Mouse (Mus musculus): Measurements from ENCODE around the gene Suclg2. TPM values are rescaled to one million over a fixed set of nuclear protein-coding genes. Genes with fewer than 3 reads are reported as not detected.
"Not testable (repeated sequence)": the region's sequence is repeated elsewhere in the genome, so short reads cannot be mapped to it uniquely, and the experiment has no call there.

The Suclg2 gene
- polyA plus RNA-seq, 1 experiment from 2014 or later: 76.4 TPM

DNA sequence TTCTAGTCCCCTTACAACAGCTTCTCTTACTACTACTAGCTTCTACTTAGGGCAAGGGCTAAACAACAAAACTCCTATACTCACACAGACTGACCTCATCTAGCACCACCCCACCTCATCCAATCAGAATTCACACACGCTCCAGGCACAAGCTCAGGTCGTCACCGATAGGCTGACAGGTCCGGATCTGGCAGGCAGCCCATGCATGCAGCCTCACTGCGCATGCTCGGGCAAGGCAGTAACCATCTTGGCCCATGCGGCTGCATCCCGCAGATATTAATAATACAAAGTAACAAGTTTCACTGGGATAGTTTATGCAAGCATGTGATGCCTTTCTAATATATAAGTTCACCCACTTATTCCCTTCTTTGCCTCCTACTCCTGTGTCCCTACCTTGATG is 117.9 kb downstream of the Suclg2 start:
- 94% methylated on average over 8 of the region's 8 CpGs for WGBS
- not testable (repeated sequence) for H3K4me1 ChIP-seq; H3K27ac ChIP-seq; H3K27me3 ChIP-seq (ENCODE audit: insufficient read depth, poor library complexity, severe bottlenecking); H3K4me3 ChIP-seq; H3K36me3 ChIP-seq; DNase-seq (ENCODE audit: low spot score); H3K9me3 ChIP-seq

DNA sequence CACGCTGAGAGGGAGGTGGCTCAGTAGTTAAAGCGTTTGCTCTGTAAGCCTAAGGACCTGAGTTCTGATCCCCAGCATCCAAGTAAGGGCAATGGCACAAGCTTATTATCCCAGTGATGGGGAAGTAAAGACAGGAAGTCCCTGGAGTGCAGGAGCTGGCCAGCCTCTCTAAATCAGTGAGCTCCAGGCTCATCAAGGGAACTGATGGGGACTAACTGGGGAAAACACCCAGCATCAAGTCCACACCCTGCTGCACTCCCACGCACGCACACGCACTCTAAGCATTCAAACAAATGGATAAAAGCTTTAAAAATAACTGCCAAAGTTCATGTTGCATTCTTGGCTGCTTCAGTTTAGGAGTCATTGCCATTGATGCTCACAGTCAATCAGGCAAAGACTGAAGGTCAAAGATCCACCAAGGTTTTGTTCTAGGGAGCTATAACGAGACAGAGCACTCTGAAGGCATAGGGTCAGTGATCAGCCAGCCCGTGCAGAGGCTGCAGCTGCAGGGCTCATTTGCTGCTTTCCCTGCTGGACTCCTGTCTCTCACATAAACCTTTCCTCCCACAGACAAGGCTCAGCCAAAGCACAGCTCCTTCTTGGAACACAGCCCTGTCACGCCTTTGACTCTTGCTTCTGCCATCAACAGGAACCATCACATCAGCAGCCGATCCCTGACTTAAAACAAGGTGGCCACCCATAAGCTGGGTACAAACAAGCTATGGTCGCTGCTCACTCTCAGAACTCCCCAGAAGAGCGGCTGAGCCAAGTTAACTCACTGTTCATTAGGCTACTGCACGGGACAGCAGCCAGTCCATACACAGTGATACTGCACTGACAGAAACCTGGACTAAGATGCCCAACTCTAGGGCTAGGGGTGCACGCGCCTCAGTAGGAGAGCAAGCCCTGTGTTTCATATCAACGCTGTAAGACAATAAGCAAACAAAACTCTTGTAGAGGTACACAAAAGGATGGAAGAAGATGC is 121.5 kb downstream of the Suclg2 start:
- Histone ChIP-seq H3K9me3 (no peaks in the 10 kb centered on the region), H3K4me1 (peaks cover 5% of the 10 kb centered on the region; the same call in 1 of the 2 replicates), H3K4me3 (no peak overlapping the region), H3K27me3 (ENCODE audit: insufficient read depth, poor library complexity, severe bottlenecking) (no peaks in the 10 kb centered on the region), H3K27ac (no peak overlapping the region), H3K36me3 (peaks cover 5% of the 10 kb centered on the region; the same call in 1 of the 2 replicates)
- 83% methylated on average over 15 of the region's 15 CpGs for WGBS
- DNase-seq (ENCODE audit: low spot score): no peak

DNA sequence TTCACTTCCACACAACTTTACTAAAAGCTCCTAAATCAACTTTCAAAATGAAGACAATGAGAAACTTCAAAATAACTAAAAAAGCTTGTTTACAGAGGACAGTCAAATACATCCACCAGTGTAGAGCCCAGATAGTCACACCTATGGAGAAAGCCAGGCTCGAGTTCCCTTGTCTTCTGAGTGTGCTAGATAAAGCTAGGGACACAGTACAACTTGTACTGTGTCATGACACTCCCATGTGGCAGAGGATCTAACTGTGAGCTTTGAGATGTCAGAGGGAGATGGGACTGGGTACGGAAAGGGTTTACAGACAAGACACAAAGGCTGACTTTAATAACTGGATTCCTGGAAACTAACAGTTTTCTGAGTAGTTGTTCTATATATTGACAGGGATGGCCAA is 122.7 kb downstream of the Suclg2 start:
- Histone ChIP-seq H3K27me3 (ENCODE audit: insufficient read depth, poor library complexity, severe bottlenecking) (no peaks in the 10 kb centered on the region), H3K36me3 (peaks cover 5% of the 10 kb centered on the region; the same call in 1 of the 2 replicates), H3K9me3 (no peaks in the 10 kb centered on the region), H3K4me1 (peaks cover 5% of the 10 kb centered on the region; the same call in 1 of the 2 replicates), H3K4me3 (no peak overlapping the region), H3K27ac (no peak overlapping the region)
- DNase-seq (ENCODE audit: low spot score): no peak
- WGBS: 66% methylated on average over 2 of the region's 2 CpGs

DNA sequence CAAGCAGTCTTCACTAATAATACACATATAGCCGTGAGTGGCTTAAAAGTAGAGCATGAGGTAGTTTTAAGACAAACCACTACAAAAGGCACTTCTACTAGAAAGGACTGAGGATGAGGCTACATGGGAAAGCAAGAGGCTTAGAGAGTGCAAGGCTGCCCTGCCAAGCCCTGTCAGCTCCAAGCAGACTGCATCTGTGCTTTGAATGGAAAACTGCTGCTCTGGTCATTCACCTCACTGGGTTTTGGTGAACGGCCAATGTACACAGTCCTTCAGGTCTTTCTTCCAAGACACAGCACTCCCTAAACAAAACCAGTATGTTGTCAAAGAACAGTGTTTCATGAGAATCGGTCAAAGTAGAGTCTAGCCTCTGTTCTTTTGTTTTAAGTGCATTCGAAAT is 124.4 kb downstream of the Suclg2 start:
- Histone ChIP-seq H3K4me3 (no peak overlapping the region), H3K27ac (no peak overlapping the region), H3K27me3 (ENCODE audit: insufficient read depth, poor library complexity, severe bottlenecking) (no peaks in the 10 kb centered on the region), H3K36me3 (peaks cover 5% of the 10 kb centered on the region; the same call in 1 of the 2 replicates), H3K9me3 (no peaks in the 10 kb centered on the region), H3K4me1 (peaks cover 5% of the 10 kb centered on the region; the same call in 1 of the 2 replicates)
- DNase-seq (ENCODE audit: low spot score): no peak
- 90% methylated on average over 4 of the region's 4 CpGs for WGBS

DNA sequence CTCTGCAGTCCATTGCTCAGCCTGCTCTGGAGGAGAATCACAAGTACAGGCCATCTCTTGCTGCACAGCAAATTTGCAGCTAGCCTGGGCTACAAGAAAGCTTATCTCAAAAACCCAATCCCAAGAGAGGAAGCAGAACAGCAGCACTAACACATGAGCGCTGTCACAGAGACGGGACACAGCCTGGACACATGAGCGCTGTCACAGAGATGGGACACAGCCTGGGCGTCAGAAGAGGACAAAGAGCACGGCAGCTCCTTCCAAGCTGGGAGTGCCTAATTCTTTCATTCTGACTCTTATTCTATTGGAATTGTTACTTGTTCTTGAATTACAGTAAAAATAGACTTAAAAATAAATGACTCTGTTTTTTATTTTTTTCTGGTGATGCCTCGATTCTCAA is 126.2 kb downstream of the Suclg2 start:
- Histone ChIP-seq H3K36me3 (peaks cover 5% of the 10 kb centered on the region; the same call in 1 of the 2 replicates), H3K4me3 (no peak overlapping the region), H3K27me3 (ENCODE audit: insufficient read depth, poor library complexity, severe bottlenecking) (no peaks in the 10 kb centered on the region), H3K4me1 (no peaks in the 10 kb centered on the region), H3K27ac (no peak overlapping the region), H3K9me3 (no peaks in the 10 kb centered on the region)
- 82% methylated on average over 6 of the region's 6 CpGs for WGBS
- no peak for DNase-seq (ENCODE audit: low spot score)

DNA sequence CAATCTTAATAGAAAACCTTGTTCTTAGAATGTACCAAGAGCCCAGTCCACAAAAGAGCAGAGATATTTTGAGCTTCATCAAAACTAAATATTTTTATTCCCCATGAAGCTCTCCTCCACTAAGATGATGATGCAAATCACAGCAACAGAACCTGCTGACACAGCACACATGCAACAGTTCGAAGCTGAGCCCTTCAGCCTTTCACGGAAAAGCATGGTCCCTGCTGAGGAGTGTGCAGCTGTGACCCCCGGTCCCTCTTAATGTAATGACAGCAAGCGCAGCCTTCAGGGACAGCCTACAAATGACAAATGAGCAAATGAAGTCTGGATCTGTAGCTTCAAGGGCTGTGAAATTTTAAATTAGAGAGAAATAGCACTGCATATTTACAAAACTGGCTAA is 128.1 kb downstream of the Suclg2 start:
- DNase-seq (ENCODE audit: low spot score): no peak
- Histone ChIP-seq H3K4me3 (no peak overlapping the region), H3K9me3 (no peaks in the 10 kb centered on the region), H3K4me1 (no peaks in the 10 kb centered on the region), H3K36me3 (peaks cover 8% of the 10 kb centered on the region), H3K27me3 (ENCODE audit: insufficient read depth, poor library complexity, severe bottlenecking) (no peaks in the 10 kb centered on the region), H3K27ac (no peak overlapping the region)
- WGBS: 77% methylated on average over 4 of the region's 4 CpGs

DNA sequence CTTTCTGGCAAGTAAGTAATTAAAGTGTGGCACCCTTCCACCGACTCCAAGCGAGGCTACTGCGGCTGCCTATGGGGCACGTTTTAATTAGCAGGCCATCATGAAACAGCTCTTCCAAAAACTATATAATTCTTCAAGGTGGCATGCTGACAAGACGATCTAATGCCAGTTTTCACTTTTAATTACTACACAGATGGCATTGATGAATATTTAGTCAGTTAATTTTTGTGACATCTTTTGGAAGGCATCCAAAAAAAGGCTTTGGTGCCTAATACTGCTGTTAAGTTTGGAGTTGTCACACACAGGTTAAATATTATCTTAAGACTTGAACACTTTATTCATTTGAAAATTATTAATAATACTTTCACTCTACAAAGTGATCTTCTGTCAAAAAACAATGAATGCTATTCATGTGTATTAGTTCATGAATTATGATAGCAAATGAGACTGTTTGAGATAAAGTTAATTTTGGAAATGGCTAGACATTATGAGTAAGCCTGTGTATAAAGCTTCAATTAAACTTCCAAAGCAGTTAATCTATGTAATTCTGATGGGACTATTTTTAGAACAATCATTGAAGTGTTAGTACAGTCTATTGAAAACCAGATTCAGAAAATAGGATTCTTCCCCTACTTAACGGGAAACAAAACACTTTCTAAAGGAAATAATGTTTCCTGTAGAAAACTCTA is 131.3 kb downstream of the Suclg2 start:
- Histone ChIP-seq H3K4me3 (no peak overlapping the region), H3K27ac (no peak overlapping the region), H3K27me3 (ENCODE audit: insufficient read depth, poor library complexity, severe bottlenecking) (no peaks in the 10 kb centered on the region), H3K36me3 (peaks cover 7% of the 10 kb centered on the region; the same call in 1 of the 2 replicates), H3K9me3 (no peaks in the 10 kb centered on the region), H3K4me1 (no peaks in the 10 kb centered on the region)
- 90% methylated on average over 6 of the region's 6 CpGs for WGBS
- no peak for DNase-seq (ENCODE audit: low spot score)

DNA sequence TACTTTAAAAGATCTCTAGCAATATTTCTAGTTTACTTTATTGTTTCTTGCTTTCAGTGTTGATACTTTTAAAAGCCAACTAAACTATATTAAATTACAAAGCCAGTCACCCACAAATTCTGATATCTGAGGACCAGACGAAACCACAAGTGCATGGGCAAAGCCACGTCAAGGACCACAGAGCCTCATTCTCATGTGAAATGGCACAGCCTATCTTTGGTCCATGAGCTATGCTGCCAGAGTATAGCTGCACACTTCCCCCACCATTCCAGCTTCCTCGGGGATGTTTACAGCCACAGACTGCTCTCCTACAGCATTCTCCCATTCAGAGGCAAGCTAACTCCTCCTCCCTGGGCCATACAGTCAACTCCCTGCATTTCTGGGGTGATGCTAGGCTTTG is 136.7 kb downstream of the Suclg2 start:
- Histone ChIP-seq H3K36me3 (peaks cover 7% of the 10 kb centered on the region; the same call in 1 of the 2 replicates), H3K27ac (no peak overlapping the region), H3K9me3 (no peaks in the 10 kb centered on the region), H3K4me1 (no peaks in the 10 kb centered on the region), H3K4me3 (no peak overlapping the region), H3K27me3 (ENCODE audit: insufficient read depth, poor library complexity, severe bottlenecking) (no peaks in the 10 kb centered on the region)
- 72% methylated on average over 3 of the region's 3 CpGs for WGBS
- no peak for DNase-seq (ENCODE audit: low spot score)

DNA sequence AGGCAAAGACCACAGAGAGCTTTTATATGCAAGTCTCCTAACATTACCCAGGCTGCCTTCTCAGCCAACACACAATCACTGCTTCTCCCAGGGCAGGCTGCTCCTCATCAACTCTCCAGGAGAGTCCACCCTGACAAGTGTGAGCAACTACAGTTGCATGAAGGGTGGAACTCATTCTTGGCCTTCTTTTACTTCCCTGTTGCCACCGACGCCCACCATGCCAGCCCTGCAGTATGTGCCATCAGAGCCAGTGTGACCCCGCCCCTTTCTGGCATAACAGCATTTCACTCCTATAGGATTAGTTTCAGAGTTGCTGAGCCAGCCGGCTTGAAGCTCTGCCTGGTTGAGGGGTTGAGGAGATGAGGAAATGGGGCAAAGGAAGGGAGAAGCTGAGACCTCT is 138.8 kb downstream of the Suclg2 start:
- Histone ChIP-seq H3K9me3 (no peaks in the 10 kb centered on the region), H3K27me3 (ENCODE audit: insufficient read depth, poor library complexity, severe bottlenecking) (no peaks in the 10 kb centered on the region), H3K36me3 (peaks cover 5% of the 10 kb centered on the region; the same call in 1 of the 2 replicates), H3K4me3 (no peak overlapping the region), H3K4me1 (no peaks in the 10 kb centered on the region), H3K27ac (no peak overlapping the region)
- WGBS: 85% methylated on average over 4 of the region's 4 CpGs
- no peak for DNase-seq (ENCODE audit: low spot score)

DNA sequence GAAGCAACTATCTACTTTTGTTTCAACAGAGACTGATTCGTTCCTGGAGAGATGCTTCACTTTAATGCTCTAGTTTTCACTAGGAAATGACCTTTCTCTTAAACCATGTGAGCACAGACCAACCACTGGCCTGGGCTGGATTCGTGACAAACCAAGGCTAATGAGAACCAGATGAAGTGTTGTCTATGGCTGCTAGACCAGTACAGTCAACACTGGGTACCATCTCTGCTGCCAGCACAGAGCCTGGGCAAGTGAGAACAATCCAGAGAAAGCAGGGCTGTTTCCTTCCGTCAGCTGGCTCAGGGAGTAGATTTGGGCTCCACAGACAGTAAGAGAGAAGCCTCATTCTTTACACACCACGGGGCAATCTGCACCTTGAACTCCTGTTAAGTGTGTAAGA is 143.1 kb downstream of the Suclg2 start:
- H3K4me3 ChIP-seq: no peak overlapping the region
- H3K9me3 ChIP-seq: no peaks in the 10 kb centered on the region
- no peak for DNase-seq (ENCODE audit: low spot score)
- no peaks in the 10 kb centered on the region for H3K27me3 ChIP-seq (ENCODE audit: insufficient read depth, poor library complexity, severe bottlenecking)
- H3K36me3 ChIP-seq: no peaks in the 10 kb centered on the region
- WGBS: 54% methylated on average over 4 of the region's 4 CpGs
- no peak overlapping the region for H3K27ac ChIP-seq
- H3K4me1 ChIP-seq: no peaks in the 10 kb centered on the region

DNA sequence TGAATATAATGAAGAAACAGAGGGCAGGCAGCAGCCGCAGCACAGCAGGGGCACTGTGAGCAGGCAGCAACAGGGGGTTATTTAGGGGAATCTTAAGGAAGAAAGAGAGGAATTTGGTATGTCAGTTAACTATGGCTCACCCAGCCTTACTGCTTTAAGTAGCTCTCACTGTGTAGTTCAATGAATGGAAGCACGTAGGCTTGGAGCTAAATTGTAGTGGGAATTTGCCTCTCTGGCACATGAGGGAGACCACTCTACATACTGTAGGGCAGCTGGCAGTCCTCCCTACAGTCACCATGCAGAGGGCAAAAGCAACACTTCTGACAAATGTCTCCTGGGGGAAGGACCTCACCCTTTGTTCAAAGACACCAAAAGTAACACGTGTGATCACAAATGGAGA is 143.7 kb downstream of the Suclg2 start:
- Histone ChIP-seq H3K27me3 (ENCODE audit: insufficient read depth, poor library complexity, severe bottlenecking) (no peaks in the 10 kb centered on the region), H3K4me3 (no peak overlapping the region), H3K9me3 (no peaks in the 10 kb centered on the region), H3K36me3 (no peaks in the 10 kb centered on the region), H3K4me1 (no peaks in the 10 kb centered on the region), H3K27ac (no peak overlapping the region)
- no peak for DNase-seq (ENCODE audit: low spot score)
- WGBS: 57% methylated on average over 3 of the region's 3 CpGs

DNA sequence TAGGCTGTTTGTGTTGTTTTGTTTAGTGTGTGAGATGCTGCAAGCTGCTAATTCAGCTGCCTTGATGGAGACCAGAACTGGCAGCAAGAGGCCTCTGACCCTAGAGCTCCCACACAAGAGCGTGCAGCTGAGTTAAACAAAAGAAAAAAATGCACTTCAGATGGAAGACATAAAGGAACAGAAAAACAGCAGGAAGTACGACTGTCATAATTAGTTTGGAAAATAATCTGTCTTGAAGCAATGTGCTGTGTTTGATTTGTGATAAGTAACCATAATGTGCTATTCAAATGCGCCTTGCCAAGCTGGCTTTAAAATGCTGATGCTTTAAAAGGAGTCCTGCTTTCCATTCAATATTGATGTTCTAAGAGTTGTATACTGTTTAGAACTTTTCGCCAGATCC is 144.2 kb downstream of the Suclg2 start:
- no peaks in the 10 kb centered on the region for H3K36me3 ChIP-seq
- H3K9me3 ChIP-seq: no peaks in the 10 kb centered on the region
- no peaks in the 10 kb centered on the region for H3K27me3 ChIP-seq (ENCODE audit: insufficient read depth, poor library complexity, severe bottlenecking)
- no peak for DNase-seq (ENCODE audit: low spot score)
- H3K27ac ChIP-seq: no peak overlapping the region
- WGBS: 72% methylated on average over 4 of the region's 4 CpGs
- no peaks in the 10 kb centered on the region for H3K4me1 ChIP-seq
- no peak overlapping the region for H3K4me3 ChIP-seq
